Mouse (Mus musculus): Measurements from ENCODE around the gene Olfr820. TPM values are rescaled to one million over a fixed set of nuclear protein-coding genes. Genes with fewer than 3 reads are reported as not detected.

Olfr820 gene
- total RNA-seq (2023), result not detected

GRCm38 (mm10) chr10:130012321-130012720 lies at the start of gene Olfr820:
Olfr820 (plus strand) TSS chr10:130012621.

GRCm38 (mm10) chr10:129967166-129967565 lies 45.3 kb upstream of the Olfr820 start, which contains the start of gene Olfr819:
Olfr819 (minus strand) TSS chr10:129967266.

GRCm38 (mm10) chr10:129976040-129976439 lies 36.4 kb upstream of the Olfr820 start, which contains the start of gene Olfr247:
Olfr247 (minus strand) TSS chr10:129976140.

GRCm38 (mm10) chr10:129984962-129985361 lies 27.5 kb upstream of the Olfr820 start, which contains the start of gene Gm10310:
Gm10310 (minus strand) TSS chr10:129985062.

GRCm38 (mm10) chr10:130030048-130030447 lies 17.6 kb downstream of the Olfr820 start, which contains the start of gene Olfr821:
Olfr821 (plus strand) TSS chr10:130030348.

Other genes with a start within 250 kb of the Olfr820 start
- not detected for gene Olfr808, start 247.1 kb upstream of the Olfr820 start, total RNA-seq (2023)
- gene Olfr809, start 238.0 kb upstream of the Olfr820 start, total RNA-seq (2023), result not detected
- gene Olfr810, start 217.7 kb upstream of the Olfr820 start, total RNA-seq (2023), result not detected
- not detected for gene Olfr811, start 208.2 kb upstream of the Olfr820 start, total RNA-seq (2023)
- gene Olfr812, start 166.5 kb upstream of the Olfr820 start, total RNA-seq (2023), result not detected
- gene Olfr813, start 157.3 kb upstream of the Olfr820 start, total RNA-seq (2023), result not detected
- gene Olfr814, start 132.8 kb upstream of the Olfr820 start, total RNA-seq (2023), result not detected
- not detected for gene Olfr815, start 106.8 kb upstream of the Olfr820 start, total RNA-seq (2023)
- not detected for gene Olfr816, start 97.0 kb upstream of the Olfr820 start, total RNA-seq (2023)
- not detected for gene Olfr818, start 63.5 kb upstream of the Olfr820 start, total RNA-seq (2023)
- not detected for gene Olfr819, start 45.4 kb upstream of the Olfr820 start, total RNA-seq (2023)
- not detected for gene Olfr247, start 36.5 kb upstream of the Olfr820 start, total RNA-seq (2023)
- gene Gm10310, start 27.6 kb upstream of the Olfr820 start, total RNA-seq (2023), result not detected
- not detected for gene Olfr821, start 17.7 kb downstream of the Olfr820 start, total RNA-seq (2023)
- gene Olfr822, start 58.6 kb downstream of the Olfr820 start, total RNA-seq (2023), result not detected
- gene Olfr823, start 102.8 kb downstream of the Olfr820 start, total RNA-seq (2023), result not detected
- not detected for gene Olfr824, start 117.4 kb downstream of the Olfr820 start, total RNA-seq (2023)
- not detected for gene Olfr825, start 154.1 kb downstream of the Olfr820 start, total RNA-seq (2023)
- not detected for gene Olfr826, start 171.6 kb downstream of the Olfr820 start, total RNA-seq (2023)
- not detected for gene Olfr827, start 201.8 kb downstream of the Olfr820 start, total RNA-seq (2023)